ENCODE assay signal across 7 mouse cellular contexts in genomic region chr6:108532486-108533179, GRCm38 (mm10).
A peak's percentile ranks its signal among the peaks of the same experiment; 100 is the strongest.
DNase-seq lines count a peak whose midpoint lies in the region; ATAC-seq and TF ChIP-seq lines count a peak whose summit lies in the region.

No protein-coding gene starts in this region.

- DNase-seq in adrenal gland, postnatal 25 days = peak; percentile 19
- DNase-seq in heart, adult 18-20 months = peak; percentile 73 to 87
- no peak for DNase-seq in kidney, postnatal 0 days (ENCODE audit: low spot score)
- peak; percentile 67 for DNase-seq in lung, postnatal 14 days
- DNase-seq in cerebellum, adult 9-10 months = no peak
- no peak for DNase-seq in left cerebral cortex, adult 18-20 months (ENCODE audit: low spot score in 2 of 2)

- H3K9me3 ChIP-seq in kidney, postnatal 0 days (replicated peaks; ENCODE audit: low read length) = no peaks in the 10 kb centered on the region

- H3K27ac ChIP-seq in kidney, postnatal 0 days = peak overlapping the region; percentile 31

- no peak for TF ChIP-seq CTCF in kidney, postnatal 0 days (IDR thresholded peaks at IDR 0.05; ENCODE audit: low read depth)

- ATAC-seq in kidney, postnatal 0 days (replicated peaks; ENCODE audit: low FRiP score, low read depth) = no peak
- ATAC-seq in erythroid progenitor cell, adult 5-6 weeks (replicated peaks; ENCODE audit: low FRiP score, poor library complexity, severe bottlenecking) = no peak

- no peak overlapping the region for H3K4me2 ChIP-seq in kidney, postnatal 0 days (ENCODE audit: low read length)

- no peak overlapping the region for H3K9ac ChIP-seq in kidney, postnatal 0 days (ENCODE audit: low read depth, low read length)

- 56% methylated on average over 10 of the region's 10 CpGs for WGBS in kidney, postnatal 0 days

- no peak overlapping the region for H3K4me3 ChIP-seq in kidney, postnatal 0 days (replicated peaks; ENCODE audit: low read depth, low read length)

- no peaks in the 10 kb centered on the region for H3K27me3 ChIP-seq in kidney, postnatal 0 days (ENCODE audit: insufficient read depth, low read length)

- H3K36me3 ChIP-seq in kidney, postnatal 0 days (ENCODE audit: insufficient read depth, low read length) = no peaks in the 10 kb centered on the region

- H3K4me1 ChIP-seq in kidney, postnatal 0 days (replicated peaks; ENCODE audit: insufficient read depth, low read length) = peaks cover 13% of the 10 kb centered on the region; the same call in 1 of the 2 replicates

Comparison
In these comparisons a context has a peak if more than half of its experiments do, and no peak if none do; other contexts are left out.
1. DNase-seq: peak in adrenal gland, postnatal 25 days (single experiment), heart, adult 18-20 months (2 of 2) and lung, postnatal 14 days (single experiment); none in kidney, postnatal 0 days (single experiment), cerebellum, adult 9-10 months (single experiment) and left cerebral cortex, adult 18-20 months (0 of 2).